Mouse (Mus musculus): ENCODE results near the gene N4bp3.

GRCm38 (mm10) chr11:51649111-51649888 lies 1.3 kb downstream of the N4bp3 start:
- TF ChIP-seq CTCF (IDR thresholded peaks at IDR 0.05; ENCODE audit: low read depth): no peak
- TF ChIP-seq EP300 (IDR thresholded peaks at IDR 0.05; ENCODE audit: low read depth): no peak

Data from liver, postnatal 0 days (tissue).